Mouse (Mus musculus) cerebellum, adult 11-12 months (tissue): ENCODE measurements around the gene Zfp61.
"Not testable (repeated sequence)": the region's sequence is repeated elsewhere in the genome, so short reads cannot be mapped to it uniquely, and the experiment has no call there.

ENCODE experiments used
- DNase-seq: peaks from one replicate; pipeline ENCODE4 v3.0.0; 2022

The Zfp61 gene

GRCm38 (mm10) chr7:24296386-24296785, 4.6 kb downstream of the Zfp61 start:
- DNase-seq = no peak

DNA sequence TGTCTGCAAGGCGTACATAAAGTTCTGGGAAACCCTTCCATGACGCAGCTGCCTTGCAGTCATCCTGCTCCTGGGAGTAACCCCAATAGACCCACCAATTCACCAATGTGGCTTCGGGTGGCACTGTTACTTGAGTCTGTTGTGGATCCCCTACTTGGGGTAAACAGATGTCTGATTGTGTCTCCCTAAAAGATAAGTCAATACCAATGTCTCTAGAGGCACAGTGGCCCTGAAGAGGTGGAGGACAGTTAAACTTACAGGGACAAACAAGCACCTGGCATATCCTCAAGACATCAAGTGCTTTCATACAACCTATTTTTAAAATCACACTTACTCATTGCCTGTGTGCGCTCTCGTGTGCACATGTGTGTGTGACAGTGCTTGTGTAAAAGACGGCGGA, 5.7 kb downstream of the Zfp61 start:
- DNase-seq = no peak

DNA sequence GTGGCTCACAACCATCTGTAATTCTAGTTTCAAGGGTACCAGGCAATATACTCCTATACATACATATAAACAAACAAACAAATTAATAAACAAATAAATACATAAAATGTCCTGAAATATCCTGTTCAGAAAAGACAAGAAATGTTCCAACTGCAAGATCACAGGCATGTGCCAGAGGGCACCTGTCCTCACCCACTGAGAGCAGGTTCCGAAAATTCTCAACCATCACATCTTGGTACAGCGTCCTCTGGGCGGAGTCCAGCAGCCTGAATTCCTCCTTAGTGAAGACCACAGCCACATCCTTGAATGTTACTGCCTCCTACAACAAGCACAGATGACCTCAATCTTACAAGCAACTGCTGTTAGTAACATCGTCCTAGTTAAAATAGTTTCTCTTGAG, 6.3 kb downstream of the Zfp61 start:
- DNase-seq = no peak

GRCm38 (mm10) chr7:24293061-24293851, 7.8 kb downstream of the Zfp61 start:
- DNase-seq = no peak

DNA sequence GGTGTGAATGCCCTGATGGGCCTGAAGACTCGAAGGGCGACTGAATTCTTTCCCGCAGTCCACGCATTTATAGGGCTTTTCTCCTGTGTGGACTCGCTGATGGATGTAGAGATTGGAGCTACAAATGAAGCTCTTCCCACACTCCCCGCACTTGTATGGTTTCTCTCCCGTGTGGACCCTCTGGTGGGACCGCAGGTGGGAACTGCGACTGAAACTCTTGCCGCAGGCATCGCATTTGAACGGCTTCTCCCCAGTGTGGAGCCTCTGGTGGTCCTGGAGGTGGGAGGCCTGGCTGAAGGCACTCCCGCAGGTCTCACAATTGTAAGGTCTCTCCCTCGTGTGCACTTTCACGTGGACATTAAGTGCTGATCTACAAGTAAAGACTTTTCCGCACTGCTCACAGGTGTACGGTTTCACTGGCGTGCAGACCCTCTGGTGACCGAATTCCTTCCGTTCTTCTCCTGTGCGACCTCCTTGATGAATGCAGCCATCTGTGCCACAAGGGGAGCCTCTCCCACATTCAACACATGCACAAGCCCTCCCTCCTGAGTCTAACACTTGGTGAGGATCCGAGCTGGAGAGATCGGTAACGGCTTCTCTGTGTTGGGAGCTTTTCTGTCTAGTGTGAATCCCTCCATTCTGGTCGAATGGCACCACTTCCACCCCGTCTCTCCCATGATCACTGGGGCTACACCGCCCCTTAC, 9.5 kb downstream of the Zfp61 start:
- no peak for DNase-seq

DNA sequence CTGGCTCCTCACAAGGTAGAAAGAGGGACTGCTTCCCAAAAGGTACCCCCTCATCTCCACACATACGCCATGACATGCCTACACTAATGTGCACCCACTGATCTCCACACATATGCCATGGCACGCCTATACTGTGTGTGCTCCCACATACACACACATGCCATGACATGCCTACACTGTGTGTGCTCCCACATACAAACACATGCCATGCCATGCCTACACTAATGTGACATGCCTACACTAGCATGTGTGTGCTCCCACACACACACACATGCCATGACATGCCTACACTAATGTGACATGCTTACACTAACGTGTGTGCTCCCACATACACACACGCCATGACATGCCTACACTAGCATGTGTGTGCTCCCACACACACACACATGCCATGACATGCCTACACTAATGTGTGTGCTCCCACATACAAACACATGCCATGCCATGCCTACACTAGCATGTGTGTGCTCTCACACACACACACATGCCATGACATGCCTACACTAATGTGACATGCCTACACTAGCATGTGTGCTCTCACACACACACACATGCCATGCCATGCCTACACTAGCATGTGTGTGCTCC, 10.8 kb downstream of the Zfp61 start:
- no peak for DNase-seq

- DNase-seq = no peak
Observed at GRCm38 (mm10) chr7:24288512-24288911, 12.5 kb downstream of the Zfp61 start.

DNA sequence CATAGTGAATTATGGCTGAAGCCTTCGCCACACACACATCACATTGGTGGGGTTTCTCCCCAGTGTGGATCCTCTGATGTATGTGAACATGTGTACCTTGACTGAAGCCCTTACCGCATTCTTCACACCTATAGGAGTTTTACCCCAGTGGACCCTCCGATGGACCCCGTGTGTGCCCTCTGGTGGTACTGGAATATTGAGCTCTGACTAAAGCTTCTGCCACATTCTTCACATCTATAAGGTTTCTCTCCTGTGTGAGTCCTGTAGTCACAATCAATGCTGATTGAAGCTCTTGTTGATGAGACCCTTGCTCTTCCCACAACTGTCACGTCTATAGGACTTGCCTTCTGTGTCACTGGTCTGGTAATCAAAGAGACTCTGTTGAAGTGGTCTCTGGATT, 13.4 kb downstream of the Zfp61 start:
- no peak for DNase-seq

DNA sequence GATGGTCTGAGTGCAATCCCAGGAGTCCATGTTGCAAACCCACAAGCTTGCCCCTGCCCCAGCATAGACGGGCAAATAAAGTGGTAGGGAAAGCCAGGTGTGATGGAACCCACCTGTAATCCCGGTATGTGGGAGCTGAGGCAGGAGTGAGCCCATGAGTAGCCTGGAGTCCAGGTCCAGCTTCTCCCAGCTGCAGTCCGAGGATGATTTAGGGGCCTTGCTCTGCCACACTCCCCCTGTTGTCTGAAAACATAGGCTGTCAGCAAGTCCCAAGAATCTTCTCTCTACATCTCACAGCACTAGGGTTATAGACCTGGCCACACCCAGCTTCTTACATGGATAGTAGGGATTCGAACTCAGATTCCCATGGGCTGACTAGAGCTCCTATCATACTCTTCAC, 14.1 kb downstream of the Zfp61 start:
- no peak for DNase-seq

DNA sequence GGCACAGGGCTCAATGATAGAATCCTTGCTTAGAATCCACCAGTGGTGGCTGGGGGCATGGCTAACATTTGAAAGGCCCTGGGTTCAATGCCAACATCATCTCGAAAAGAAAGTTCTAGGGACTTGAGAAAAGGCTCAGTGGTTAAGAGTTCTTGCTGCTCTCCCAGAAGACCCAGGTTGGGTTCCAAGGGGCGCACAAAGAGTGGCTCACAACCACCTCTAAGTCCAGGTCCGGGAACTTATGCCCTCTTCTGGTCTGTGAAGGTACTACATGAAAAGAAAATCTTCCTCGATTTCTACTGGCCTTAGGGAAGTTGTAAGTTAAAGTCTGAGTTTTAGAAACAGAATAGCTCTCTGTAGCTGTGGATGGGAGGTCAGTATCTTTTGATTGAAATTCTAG, 14.9 kb downstream of the Zfp61 start:
- no peak for DNase-seq

GRCm38 (mm10) chr7:24280858-24281145, 20.2 kb downstream of the Zfp61 start:
- DNase-seq = no peak

- no peak for DNase-seq
Observed at GRCm38 (mm10) chr7:24280031-24280857, 20.8 kb downstream of the Zfp61 start.

- DNase-seq = not testable (repeated sequence)
Observed at GRCm38 (mm10) chr7:24278771-24279170, 22.3 kb downstream of the Zfp61 start.

DNA sequence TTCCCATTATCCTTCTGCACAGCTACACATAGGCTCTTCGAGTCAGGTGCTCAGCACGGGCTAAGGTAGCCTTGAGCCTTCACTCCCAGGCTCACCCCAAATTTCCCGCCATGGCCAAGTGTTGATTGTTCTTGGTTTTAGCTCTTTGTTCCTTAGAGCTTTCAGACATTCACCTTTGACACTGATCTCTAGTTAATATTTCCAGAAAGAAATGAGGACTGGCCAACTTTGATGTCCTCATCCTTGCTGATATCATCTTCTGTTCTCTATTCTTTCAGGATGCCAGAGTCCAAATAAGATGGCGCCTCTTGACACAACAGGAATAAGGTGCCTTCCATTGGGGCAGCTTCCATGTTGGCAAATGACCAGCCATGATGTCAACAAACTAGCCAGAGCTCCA, 26.6 kb downstream of the Zfp61 start:
- no peak for DNase-seq

DNA sequence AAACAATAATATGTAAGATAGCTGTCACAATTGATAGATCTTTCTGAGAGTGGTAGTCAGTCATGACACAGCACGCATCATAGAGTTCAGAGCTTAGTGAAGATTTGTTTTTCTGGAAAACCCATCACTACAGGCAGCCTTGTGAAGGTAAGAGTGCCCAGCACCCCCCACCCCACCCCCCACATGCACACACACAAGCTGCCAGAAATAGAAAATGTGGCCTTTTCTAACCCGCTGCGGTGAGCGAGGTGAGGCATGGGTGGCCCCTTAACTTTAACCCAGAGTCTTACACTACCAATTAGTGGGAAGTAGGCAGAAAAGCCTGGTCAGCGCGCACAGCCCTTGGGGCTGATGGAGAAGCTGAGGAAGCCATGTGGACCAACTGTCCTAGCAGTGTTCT, 29.8 kb downstream of the Zfp61 start:
- DNase-seq = no peak

DNA sequence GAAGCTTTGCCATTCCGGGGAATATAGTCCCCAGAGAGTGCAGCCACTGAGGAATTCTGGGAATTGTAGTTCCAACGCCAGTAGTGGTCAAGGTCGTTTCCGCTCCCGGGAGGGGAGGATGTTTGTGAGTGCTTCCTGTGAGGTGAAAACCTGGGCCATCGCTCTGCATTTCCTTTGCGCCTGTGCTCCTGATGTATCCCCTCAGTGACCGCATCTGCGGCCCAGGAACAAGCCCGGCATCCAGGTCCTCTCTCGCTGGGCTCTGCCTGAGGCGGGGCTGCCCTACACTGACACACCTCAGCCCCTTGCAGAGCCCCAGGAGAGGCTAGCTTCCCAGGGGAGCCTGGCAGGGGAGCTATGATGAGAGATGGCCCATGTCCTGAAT, 30.8 kb downstream of the Zfp61 start, which contains the start of gene Zfp93:
TSS of gene Zfp93 (plus strand) at position 133 of the 385 bp plus-strand sequence.
- peak; percentile 86 for DNase-seq

GRCm38 (mm10) chr7:24269667-24270287, 31.3 kb downstream of the Zfp61 start:
- DNase-seq = no peak

DNA sequence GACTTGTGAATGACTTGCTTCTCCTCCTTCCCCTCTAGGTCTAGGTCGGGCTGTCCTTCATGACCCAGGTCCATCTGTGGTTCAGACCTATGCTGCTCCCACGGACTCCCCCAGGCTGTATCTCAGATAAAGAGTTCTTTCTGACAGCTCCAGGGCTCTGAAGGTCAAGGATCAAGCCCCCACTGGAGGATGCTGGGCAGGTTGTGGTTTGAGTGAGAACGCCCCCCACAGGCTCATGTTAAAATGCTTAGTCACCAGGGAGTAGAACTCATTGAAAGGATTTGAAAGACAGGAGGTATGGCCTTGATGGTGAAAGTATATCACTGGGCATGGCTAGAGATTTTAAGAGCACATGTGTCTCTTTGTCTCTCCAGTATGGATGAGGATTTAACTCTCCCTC, 31.8 kb downstream of the Zfp61 start:
- DNase-seq = peak; percentile 33

DNA sequence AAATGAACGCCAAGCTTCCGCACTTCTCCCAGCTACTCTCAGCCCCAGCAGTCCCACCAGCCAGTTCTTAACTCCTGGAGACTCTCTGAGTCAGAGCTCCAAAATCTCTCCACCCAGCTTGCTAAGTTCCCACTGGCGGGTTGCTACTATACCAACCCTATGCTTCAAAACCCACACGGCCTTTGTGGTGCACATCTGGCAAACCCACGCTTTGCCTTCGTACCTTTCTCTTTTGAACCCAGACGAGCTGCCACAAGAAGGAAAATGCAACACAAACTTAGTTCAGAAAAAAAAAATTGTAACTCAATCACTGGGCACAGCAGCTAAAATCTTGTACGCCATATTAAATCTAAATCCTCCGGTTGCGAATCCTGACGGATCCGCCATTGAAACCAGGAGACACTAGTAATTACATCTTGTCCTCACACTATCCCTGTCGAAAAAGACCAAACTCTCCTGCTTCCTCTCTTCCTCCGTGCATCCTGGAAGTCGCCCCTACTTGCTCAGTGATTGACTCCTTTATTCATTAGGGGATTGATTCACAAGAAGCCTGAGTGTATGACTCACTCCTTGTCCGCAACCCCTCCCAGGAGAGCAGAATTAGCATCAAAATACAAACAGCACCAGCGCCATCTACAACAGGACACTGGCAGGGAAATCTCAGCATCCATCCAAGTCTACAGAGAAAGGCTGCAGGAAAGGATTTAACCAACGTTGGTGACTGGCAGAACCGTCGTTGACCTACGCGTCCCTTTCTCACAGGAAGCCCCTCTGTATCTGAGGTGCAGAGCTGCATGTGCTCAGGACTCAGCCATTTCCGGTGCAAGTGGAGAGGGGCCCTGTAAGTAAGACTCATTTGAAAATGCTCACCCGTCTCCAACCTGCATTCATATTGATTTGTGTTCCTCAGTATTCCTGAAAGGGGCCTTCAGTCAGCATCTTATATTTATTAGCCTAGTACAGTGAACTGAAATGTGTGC, 32.6 kb downstream of the Zfp61 start:
- DNase-seq = no peak

GRCm38 (mm10) chr7:24260000-24260312, 41.1 kb downstream of the Zfp61 start:
- no peak for DNase-seq

DNA sequence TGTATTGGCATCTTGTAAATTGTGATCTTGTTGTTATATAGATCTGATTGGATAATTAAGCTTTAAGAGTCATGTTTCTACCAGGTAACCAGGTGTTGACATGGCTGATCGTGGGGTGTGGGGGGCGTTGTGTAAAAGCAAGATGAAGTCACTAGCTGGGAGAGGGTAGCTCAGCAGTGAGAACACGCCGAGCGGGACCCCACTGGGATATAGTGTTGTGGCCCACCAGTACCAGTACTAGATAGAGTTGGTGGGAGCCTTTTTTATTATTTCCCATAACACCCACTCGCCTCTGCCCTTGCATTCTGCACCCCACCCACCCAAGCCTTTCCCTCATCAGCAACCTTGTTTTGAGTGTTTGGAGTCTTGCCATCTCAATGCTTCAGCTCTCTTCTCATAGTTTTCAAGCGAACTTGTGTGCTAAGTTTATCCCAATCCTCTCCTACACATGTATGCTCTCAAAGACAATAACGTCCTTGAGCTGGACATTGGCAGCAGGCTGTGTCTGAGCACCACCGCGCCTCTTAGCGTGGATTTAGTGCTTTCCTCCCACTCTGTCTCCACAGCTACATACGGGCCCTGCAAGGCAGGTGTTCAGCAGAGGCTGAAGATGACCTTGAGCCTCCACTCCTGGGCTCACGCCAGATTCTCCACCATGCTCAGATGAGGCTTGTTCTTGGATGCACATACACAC, 41.6 kb downstream of the Zfp61 start:
- no peak for DNase-seq
